Mouse (Mus musculus): Measurements from ENCODE around the gene Nudt10.
"Not testable (repeated sequence)": the region's sequence is repeated elsewhere in the genome, so short reads cannot be mapped to it uniquely, and the experiment has no call there.

Gene Nudt10

DNA sequence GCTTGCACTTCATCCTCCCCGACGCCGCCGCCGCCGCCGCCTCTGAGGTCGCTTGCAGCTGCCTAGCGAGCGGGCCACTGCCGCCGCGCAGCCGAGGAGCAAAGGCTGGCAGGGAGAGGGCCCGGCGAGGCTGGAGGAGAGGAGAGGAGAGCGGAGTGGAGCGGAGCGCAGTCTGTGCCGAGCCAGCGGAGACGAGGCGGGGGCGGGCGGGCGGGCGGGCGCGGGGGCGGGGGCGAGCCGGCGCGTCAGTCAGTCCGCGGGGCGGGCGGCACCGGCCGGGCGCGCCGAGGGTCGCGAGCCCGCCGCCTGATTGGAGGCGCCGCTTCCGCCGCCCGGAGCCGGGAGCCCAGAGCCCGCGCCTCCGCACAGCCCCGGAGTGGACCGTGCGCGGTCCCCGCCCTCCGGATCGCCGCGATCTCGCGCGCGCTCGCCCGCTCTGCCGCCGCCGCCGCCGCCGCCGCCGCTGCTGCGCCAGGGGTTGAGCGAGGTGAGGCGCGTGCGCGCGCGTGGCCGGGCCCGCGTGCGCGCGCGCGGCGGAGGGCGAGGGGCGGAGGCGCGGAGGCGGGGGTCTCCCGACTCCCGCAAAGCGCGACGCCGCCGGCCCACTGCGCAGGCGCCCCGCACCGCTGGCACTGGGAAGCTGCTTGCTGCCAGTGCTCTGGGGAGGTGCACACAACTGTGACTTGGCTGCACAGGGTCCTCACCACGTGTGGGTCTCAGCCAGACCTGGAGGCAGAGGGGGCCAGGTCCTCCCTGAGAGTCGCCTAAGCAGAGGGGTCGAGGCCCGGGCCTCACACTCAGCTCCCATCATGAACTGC lies at the start of gene Nudt10:
Gene Nudt10, minus strand, starts transcription at position 193 of the 818 bp plus-strand sequence.
- DNase-seq, result not testable (repeated sequence)

- DNase-seq, result not testable (repeated sequence)
These were observed 536 bp downstream of the Nudt10 start for GRCm38 (mm10) chrX:6172136-6172822.

DNA sequence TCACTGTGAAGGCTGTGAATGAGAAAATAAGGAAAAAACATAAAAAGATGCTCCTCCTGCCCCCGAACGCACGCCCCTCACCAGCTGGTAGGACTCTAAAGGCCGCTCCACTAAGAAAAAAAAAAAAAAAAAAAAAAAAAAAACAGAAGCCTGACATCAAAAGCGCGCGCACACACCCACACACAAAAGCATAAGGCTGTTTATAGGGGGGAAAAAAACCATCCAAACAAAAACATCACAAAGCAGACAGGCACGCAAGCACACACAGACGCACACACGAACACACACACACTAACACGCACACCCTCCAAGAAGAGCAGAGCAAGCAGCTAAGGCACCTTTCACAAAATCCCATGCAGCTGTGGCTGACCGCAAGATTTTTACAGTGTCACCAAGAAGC lies 1.1 kb downstream of the Nudt10 start:
- no peak for DNase-seq

Measured in cerebellum, adult 8-10 months (tissue).